Mouse (Mus musculus) urinary bladder, postnatal 25 days (tissue): ENCODE data around the gene Mogs.

Source experiments
- DNase-seq: peaks from one replicate; pipeline ENCODE4 v3.0.0; 2022; ENCODE audit warnings: low spot score

Mogs gene

DNA sequence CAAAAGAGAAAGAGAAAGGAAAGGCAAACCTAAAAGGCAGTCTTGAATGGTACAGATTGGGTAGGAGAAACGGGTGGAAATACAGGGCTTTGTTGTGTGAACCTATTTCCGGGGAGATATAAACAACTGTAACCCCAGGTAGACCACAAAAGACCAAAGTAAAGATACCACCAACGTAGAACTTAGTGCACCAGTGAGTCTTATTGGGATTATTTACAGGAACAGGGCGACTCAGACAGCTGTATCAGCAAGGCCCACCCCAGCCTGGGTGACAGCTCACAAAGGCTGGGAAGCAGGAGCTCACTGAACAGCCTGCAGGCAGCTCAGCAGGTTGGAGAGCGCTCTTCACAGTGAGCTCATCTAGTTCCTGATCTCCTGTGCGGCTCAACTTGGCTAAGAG is 19.3 kb upstream of the Mogs start:
- DNase-seq: no peak

DNA sequence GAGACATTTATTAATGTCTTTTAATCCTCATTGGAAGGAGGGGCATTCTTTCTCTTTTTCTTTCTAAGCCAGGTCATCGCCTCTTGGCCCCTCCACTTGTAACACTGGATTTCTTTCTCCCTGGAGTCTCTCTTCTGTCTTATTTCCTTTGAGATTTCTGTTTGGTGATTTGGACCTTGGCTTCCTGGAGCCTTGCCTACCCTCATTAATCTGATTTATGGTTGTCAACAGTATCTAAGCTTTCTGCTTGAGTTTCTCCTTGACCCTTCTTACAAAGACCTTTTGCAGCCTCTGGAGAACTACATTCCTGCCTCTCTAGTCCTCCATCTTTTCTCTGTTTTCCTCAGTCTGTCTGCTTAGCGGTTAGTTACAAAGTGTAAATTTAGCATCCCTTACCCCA is 16.9 kb upstream of the Mogs start:
- no peak for DNase-seq

DNA sequence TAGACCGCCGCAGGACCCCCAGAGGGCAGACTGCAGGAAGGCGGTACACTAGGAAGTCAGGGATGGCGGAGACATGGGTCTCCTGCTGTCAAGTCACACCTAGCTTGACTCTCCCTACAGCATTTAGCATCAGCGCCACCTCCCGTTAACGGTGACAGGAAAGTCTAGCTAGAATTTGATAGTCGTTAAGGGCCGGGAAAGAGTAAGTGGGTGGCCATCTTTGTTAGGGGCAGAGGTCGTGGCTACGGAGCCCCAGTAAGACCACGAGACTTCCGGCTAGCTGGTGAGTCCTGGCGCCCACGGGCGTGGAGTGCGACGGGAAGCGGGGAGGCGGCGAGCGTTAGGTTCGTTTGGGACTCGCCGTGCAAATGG is 14.0 kb upstream of the Mogs start, which contains the start of the genes Ccdc142 and Gm42688:
Ccdc142 (plus strand) TSS at position 286 of the 372 bp plus-strand sequence.
Gm42688 (plus strand) TSS at position 302 of the 372 bp plus-strand sequence.
- DNase-seq: peak; percentile 74

DNA sequence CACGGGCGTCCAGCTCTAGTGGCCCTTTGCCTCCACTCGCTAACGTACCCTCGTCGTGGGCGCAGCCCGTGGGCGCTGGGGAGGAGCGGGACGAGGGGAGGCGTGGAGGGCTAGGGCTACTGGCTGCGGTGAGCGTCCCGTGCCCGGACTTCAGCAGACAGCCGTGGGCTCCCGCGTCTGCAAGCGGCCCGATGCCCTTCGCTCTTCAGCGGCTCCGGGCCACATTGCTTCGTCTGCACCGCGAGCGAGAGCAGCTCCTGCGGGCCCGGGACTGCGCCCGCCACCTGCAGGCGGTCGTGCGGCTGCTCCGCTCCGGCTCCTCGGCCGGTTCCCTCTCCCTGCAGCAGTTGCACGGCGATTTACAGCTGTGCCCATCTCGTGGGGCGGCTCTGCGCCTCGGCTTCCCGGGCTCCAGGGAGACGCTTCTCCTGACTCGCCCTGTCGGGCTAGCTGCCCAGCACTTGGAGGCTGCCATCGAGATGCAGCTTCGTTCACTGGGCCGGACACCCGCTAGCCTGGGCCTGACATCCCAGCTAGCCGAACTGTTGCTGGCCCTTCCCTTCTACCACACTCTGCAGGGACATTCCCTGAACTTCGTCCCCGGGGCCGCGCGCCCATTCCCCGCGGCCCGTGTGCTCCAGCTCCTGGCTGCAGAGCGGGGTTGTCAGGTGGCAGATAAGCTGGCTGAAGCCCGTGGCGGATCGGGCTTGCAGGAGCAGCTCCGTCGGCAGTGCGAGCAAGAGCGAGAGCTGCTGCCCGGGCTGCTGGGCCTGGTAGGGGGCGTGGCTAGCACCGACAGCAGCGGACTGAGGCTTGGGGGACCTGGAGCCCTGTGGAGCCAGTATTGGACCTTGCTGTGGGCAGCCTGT is 13.4 kb upstream of the Mogs start:
- peak; percentile 55 for DNase-seq

DNA sequence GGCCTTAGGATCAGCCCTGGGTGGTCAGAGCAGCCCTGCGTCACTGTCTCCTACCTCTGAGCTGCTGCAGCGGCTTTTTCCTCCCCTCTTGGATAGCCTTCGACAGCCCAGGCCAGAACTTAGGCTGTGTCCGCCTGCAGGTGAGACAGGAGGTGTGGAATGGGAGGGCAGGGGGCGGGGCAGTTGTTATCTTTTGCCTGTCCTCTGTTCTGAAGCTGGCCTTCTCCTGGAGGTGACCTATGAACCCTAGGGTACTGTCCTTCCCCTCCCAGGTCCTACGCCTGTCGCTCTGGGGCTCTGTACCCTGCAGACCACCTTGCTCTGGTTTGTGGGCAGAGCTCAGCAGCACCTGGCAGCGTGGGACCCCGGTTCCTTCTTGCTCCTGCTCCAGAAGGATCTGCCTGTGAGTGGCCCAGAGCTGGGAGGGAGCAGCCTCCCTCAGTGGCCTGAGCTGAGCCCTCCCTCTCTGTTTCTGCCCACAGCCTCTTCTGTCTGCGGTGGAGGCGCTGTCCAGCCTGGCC is 12.1 kb upstream of the Mogs start:
- DNase-seq: no peak

DNA sequence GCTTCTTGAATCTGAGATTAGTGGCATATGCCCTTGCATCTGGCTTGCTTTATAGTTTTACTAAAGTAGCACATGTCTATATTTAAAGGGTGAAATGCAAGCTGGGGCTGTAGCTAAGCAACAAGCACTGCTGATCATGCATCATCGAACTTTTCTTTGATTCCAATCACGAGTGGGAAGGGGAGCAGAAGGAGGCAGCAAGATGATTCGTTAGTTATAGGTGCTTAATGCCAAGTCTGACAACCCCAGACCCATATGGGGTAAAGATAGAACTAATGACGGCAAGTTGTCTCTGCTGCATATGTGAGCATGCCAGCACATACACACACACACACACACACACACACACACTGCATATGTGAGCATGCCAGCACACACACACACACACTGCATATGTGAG is 11.1 kb upstream of the Mogs start:
- no peak for DNase-seq

DNA sequence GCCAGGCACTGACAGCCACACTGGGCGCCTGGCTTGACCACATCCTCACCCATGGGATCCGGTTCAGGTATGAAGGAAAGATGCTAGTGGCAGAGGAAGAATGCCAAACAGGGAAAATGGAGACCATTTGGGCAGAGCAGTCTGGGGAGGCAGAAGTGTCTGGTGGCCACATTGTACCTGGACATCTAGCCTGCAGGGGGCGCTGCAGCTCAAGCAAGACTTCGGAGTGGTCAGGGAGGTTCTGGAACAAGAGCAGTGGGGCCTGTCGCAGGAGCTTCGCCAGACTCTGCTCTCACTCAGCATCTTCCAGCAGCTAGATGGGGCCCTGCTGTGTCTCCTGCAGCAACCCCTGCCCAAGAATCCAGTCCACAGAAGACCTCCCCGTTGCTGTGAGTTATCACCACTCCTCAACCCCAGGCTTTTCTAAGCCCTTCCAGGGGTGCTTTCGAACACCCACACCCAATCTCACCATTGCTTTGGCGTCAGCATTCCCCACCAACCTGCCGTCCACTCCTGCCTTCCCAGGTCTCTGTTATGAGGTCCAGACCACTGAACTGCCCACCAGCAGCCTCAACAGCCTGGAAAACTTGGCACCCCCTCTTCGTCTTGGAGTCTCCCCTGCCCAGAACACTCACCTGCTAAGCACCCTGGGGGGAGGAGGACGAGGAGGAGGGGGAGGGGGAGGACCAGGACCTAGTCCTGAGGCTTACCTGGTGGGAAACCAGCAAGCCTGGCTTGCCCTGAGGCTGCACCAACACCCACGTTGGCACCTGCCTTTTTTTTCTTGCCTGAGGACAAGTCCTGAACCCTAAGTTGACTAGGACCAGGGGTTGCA is 7.5 kb upstream of the Mogs start:
- DNase-seq: peak; percentile 70

DNA sequence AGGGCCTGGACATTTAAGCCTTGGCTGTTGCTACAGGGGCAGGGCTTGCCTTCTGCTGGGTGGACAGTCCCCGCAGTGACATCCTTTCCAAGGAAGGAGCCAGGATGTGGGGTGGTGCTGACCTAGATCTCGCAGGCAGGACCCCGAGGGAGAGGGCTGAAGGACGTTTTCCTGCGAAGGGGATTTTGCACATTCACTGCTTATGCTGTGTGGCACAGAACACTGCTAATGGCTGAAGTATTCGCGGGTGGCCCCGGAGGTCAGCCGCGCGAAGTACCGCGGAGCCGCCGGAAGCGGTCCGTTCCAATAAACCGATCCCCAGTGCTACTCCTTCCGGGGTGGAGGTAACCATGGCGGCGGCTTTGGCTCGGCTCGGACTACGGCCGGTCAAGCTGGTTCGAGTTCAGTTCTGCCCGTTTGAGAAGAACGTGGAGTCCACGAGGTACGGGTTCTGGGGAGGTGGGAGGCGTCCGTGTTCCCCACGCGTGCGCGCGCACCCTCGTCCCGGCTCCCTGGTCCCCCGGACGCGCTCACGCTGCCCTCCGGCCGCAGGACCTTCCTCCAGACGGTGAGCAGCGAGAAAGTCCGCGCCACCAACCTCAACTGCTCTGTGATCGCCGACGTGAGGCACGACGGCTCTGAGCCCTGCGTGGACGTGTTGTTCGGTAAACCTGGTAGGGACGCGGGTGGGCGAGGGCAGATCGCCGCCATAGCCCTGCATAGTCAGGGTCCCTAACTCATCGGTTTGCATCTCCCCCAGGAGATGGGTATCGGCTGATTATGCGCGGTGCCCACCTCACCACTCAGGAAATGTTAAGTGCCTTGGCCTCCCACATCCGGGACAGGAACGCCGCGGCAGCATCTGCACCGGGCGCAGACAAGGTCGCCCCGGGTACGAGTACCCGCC is 6.3 kb upstream of the Mogs start, which contains the start of gene Mrpl53:
Mrpl53 (plus strand) TSS at position 279 of the 907 bp plus-strand sequence.
- peak; percentile 81 for DNase-seq

DNA sequence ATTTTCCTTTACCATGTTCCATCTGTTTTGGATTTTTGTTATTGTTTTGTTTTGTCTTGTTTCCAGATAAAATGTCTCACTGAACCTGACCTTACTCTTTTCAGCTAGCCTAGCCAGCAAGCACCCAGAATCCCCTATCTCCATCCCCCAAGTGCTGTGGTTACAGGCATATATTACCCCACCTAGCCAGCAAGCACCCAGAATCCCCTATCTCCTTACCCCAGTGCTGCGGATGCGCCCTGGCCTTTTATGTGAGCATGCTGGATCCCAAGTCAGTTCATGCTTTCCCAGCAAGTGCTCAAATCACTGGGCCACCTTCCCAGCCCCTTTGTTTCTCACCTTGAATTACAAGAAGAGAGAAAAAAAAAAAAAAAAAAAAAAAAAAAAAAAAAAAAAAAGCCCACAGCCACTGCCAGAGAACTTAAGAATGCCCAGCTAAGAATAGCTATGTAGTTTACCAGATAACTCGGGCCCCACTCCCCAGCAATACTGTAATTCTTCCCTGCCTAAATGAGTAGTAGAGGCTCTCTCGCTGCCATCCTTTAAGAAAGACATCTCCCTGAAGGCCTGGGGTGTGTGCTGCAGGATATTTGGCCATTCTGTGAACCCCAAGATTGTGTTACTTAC is 3.7 kb upstream of the Mogs start:
- DNase-seq: no peak

DNA sequence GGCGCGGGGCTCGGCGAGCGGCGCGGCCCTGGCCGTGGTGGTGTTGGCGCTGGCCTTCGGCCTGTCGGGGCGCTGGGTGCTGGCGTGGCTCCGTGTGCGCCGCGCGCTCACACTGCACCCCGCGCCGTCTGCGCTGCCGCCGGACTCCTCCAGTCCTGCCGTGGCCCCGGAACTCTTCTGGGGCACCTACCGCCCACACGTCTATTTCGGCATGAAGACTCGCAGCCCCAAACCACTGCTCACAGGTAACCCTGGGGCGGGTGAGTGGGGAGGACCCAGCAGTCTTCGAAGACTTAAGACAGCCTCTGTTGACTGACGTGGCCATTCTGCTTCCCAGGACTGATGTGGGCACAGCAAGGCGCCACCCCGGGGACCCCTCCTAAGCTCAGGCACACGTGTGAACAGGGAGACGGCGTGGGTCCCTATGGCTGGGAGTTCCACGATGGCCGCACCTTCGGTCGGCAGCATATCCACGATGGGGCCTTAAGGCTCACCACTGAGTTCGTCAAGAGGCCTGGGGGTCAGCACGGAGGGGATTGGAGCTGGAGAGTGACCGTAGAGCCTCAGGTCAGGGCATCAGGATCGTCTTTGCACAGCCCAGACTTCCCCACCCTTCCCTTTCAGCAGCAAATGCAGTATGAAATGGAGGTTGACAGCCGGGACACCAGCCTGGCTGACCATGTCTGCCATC is 531 bp downstream of the Mogs start:
- DNase-seq: no peak

DNA sequence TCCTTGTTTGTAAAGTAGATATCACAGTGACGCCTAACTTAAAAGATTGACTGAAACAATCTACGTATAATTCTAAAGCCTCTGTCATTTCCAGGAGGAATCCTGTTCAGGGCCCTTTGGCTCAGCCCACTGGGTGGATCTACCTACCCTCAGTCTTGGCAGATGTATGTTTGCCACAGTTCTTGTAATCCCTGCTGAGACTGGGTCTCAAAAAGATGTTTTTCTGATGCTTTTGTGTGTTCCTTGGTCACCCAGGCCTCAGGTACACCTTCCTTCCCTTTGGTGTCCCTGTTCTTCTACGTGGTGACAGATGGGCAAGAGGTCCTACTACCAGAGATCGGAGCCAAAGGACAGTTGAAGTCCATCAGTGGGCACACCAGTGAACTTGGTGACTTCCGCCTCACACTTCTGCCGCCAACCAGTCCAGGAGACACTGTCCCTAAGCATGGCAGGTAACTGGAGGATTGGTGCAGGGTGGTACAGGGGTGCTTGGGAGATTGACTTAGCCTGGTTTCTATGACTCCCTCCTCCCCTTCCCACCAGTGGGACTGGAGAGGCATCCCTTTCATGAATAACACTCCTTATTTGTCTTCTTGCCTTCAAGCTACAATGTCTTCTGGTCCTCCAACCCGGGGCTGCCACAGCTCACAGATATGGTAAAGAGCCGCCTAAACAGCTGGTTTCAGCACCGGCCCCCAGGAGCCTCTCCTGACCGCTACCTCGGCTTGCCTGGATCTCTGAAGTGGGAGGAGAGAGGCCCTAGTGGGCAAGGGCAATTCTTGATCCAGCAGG is 1.3 kb downstream of the Mogs start:
- DNase-seq: no peak

DNA sequence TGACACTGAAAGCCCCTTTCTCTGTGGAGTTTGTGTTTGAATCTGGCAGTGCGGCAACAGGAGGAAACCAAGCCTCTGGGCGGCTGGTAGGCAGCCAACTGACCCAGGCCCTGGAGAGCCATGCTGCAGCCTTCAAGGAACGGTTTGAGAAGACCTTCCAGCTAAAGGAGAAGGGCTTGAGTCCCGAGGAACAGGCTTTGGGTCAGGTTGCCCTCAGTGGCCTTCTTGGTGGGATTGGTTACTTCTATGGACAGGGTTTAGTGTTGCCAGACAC is 1.8 kb downstream of the Mogs start:
- no peak for DNase-seq

DNA sequence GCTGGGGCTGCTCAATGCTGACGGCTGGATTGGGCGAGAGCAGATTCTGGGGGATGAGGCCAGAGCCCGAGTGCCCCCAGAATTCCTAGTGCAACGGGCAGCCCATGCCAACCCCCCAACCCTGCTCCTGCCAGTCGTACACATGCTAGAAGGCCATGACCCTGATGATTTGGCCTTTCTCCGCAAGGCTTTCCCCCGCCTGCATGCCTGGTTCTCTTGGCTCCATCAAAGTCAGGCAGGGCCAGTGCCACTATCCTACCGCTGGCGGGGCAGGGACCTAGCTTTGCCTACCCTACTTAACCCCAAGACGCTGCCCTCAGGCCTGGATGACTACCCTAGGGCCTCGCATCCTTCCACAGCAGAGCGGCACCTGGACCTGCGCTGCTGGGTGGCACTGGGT is 2.3 kb downstream of the Mogs start:
- DNase-seq: no peak

DNA sequence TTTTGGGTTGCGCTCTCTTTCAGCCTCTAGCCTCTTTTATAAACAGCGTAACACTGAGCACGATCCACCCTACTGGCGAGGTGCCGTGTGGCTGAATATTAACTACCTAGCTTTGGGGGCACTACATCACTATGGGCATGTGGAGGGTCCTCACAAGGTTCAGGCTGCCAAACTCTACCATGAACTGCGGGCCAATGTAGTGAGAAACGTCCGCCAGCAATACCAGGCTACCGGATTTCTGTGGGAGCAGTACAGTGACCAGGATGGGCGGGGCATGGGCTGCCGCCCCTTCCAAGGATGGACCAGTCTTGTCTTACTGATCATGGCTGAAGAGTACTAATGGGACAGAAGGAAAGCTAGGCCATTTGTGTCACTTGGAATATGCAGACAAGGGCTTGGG is 3.1 kb downstream of the Mogs start:
- DNase-seq: no peak

DNA sequence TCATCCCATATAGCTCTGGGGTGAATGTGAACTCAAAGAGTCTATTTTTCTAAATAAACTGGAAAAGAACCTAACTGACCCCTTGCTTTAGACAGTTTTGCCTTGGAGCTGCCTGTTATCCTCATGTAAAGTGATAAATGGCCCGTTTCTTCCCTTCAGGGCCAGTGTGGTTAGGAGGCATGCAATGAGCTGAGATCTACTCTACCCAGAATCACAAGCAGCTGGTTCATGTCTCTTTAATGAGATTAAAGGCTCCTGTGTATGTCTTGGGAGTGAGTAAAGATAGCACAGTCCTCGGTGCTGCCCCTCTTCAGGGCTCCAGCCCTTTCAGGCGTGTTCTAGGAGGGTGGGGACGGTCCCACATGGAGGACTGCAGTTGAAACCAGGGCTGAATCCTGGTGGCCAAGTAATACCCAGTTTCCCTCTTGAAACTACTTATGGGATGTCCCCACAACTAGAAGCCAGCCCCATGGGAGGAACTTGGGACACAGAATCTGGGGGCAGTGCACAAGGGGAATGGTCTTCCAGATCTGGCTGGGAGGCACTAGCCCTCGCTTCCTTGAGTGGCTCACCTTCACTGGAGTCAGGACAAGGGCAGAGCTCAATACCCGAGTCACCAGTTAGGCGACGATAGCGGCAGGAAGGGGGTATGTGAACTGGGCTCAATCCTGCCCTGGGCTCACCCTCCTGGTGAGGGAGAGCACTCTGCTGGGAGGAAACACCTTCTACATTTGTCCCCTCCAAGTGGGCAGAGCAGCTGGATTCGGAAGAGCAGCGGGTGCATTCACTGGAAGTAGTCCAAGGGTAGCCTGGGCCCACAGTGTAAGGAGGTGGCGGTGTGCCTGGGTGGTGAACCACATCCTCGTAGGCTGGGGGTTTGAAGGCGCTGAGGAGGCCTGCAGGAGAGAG is 3.8 kb downstream of the Mogs start:
- DNase-seq: no peak

DNA sequence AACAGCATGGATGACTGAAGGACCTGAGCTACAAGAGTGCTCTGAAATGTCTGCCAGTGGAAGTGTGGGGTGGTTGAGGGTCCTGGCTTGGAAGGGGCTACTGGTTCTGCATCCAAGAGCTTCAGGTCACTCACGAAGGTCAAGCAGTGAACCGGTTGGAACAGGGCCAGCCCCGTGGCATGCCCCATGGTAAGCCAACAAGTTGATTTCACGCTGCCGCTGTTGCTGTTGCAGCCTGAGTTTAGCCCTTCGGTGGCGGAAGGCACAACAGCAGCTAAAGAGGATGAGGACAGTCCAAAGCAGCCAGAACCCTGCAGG is 4.4 kb downstream of the Mogs start:
- DNase-seq: no peak

DNA sequence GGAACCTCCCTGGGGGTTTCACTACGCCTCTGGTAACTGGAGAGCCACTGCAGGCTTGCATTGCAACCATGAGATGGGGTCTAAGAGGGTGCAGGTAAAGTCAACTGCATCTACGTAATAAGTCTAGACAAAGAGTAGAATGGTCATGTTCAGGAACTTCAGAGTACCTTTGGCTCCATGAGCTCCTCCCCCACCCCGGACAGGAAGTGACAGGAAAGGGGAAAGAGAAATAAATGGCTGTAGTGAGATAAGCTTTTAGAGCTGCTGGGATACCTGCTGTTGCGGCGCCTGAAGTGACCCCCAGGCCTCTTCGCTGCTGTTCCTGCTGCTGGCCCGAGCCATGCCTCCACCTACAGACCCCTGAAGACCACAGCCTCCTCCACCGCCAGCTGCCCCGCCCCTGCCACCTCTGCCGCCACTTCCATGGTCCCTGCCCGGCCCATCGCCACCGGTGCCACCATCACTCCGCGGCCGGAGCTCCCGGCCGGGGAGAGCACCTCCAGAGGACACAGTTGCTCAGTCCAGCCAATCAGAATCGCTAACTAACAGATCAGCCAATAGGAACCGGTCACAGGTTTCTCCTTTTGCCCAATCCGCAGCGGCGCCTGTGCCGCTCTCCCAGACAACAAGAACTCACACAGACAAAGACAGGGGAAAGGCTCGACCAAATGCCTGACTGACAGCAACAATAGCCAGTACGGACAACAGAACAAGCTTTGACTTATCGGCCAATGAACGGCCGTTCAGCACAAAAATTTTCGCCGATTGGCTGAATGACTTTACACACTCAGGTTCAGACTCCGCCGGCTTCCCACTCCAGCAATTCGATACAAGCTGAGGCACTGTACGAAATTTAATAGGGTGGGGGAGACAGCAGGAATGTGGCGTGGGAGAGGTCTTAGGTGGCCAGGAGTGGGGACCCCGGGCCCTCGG is 5.9 kb downstream of the Mogs start, which contains the start of gene Wbp1:
Wbp1 (minus strand) TSS at position 630 of the 933 bp plus-strand sequence.
- peak; percentile 80 for DNase-seq
